Comparison of ENCODE assay signal across 23 mouse cellular contexts in genomic region chr5:140806939-140807338, GRCm38 (mm10). TPM values are rescaled to one million over a fixed set of nuclear protein-coding genes. Genes with fewer than 3 reads are reported as not detected.
DNase-seq lines count a peak whose midpoint lies in the region; ATAC-seq and TF ChIP-seq lines count a peak whose summit lies in the region.
"Had no signal": no experiment of that assay in that cellular context is flagged by ENCODE, and none has a peak within 500 bp of the region (broad histone marks: within the 10 kb centered on the region; RNA-seq: fewer than 3 reads in every experiment).

No protein-coding gene starts in this region.

- peak overlapping the region; percentile 10; the same call in 1 of the 2 replicates for H3K27ac ChIP-seq in liver, adult 2 months (replicated peaks; ENCODE audit: insufficient read depth, low read depth, low read length)
- no peak overlapping the region for H3K27ac ChIP-seq in liver, embryonic 15.5 days (replicated peaks)
- peak overlapping the region; percentile 36; the same call in 1 of the 2 replicates for H3K27ac ChIP-seq in stomach, embryonic 16.5 days (ENCODE audit: low read length)
- no peak overlapping the region for H3K27ac ChIP-seq in hindbrain, embryonic 10.5 days
- H3K27ac ChIP-seq: limb, embryonic 10.5 days had no signal

- H3K79me2 ChIP-seq in liver, adult 2 months (ENCODE audit: control insufficient read depth, insufficient read depth, low read length) = peaks cover 58% of the 10 kb centered on the region

- DNase-seq in liver, adult 2 months (ENCODE audit: extremely low read depth, low read depth, low spot score) = no peak
- DNase-seq in liver = no peak
- no peak for DNase-seq in hindbrain, embryonic 10.5 days (ENCODE audit: low spot score)
- no peak for DNase-seq in left cerebral cortex, postnatal 4 days
- DNase-seq: adrenal gland, adult 8-10 months; cerebellum, adult 2 months; cerebellum, postnatal 36 days; gastrocnemius, adult 2 months; kidney, adult 18-20 months; kidney, postnatal 4 days; lung, adult 18-20 months; lung, postnatal 10 days; right cerebral cortex, postnatal 14 days; thymus, postnatal 25 days had no signal

- WGBS in liver, adult 2 months = 43% methylated on average over 2 of the region's 2 CpGs
- WGBS in liver, embryonic 15.5 days (ENCODE audit: insufficient replicate concordance) = 44% methylated on average over 2 of the region's 2 CpGs
- 44% methylated on average over 2 of the region's 2 CpGs for WGBS in stomach, embryonic 16.5 days
- WGBS in hindbrain, embryonic 10.5 days = 58% methylated on average over 2 of the region's 2 CpGs

- no peaks in the 10 kb centered on the region for H3K9me3 ChIP-seq in liver, embryonic 15.5 days (replicated peaks)
- no peaks in the 10 kb centered on the region for H3K9me3 ChIP-seq in stomach, embryonic 16.5 days (replicated peaks; ENCODE audit: control insufficient read depth, low read length)
- no peaks in the 10 kb centered on the region for H3K9me3 ChIP-seq in hindbrain, embryonic 10.5 days
- H3K9me3 ChIP-seq: limb, embryonic 10.5 days; megakaryocyte, embryonic 14.5 days had no signal

- H3K4me3 ChIP-seq in liver, adult 2 months (ENCODE audit: insufficient read depth, low read depth, low read length) = no peak overlapping the region
- H3K4me3 ChIP-seq in liver, embryonic 15.5 days (replicated peaks) = no peak overlapping the region
- H3K4me3 ChIP-seq in stomach, embryonic 16.5 days (replicated peaks; ENCODE audit: low read length) = no peak overlapping the region
- H3K4me3 ChIP-seq in hindbrain, embryonic 10.5 days = no peak overlapping the region
- H3K4me3 ChIP-seq: gastrocnemius, adult 2 months; limb, embryonic 10.5 days; megakaryocyte, embryonic 14.5 days had no signal

- peaks cover 26% of the 10 kb centered on the region for H3K4me1 ChIP-seq in liver, adult 2 months (ENCODE audit: control insufficient read depth, insufficient read depth, low read length)
- H3K4me1 ChIP-seq in liver, embryonic 15.5 days (replicated peaks) = peaks cover 50% of the 10 kb centered on the region
- peaks cover 8% of the 10 kb centered on the region for H3K4me1 ChIP-seq in stomach, embryonic 16.5 days (ENCODE audit: control insufficient read depth, insufficient read depth, low read length)
- H3K4me1 ChIP-seq in hindbrain, embryonic 10.5 days (replicated peaks) = peaks cover 25% of the 10 kb centered on the region

- H3K27me3 ChIP-seq in liver, adult 2 months (ENCODE audit: control insufficient read depth, insufficient read depth, low read length) = no peaks in the 10 kb centered on the region
- no peaks in the 10 kb centered on the region for H3K27me3 ChIP-seq in liver, embryonic 15.5 days
- no peaks in the 10 kb centered on the region for H3K27me3 ChIP-seq in stomach, embryonic 16.5 days (ENCODE audit: control insufficient read depth, insufficient read depth, low read length)
- H3K27me3 ChIP-seq in hindbrain, embryonic 10.5 days (ENCODE audit: insufficient read depth, poor library complexity, severe bottlenecking) = no peaks in the 10 kb centered on the region
- H3K27me3 ChIP-seq: megakaryocyte, embryonic 14.5 days; Patski had no signal

- no peak for TF ChIP-seq CTCF in liver, adult 2 months (IDR thresholded peaks at IDR 0.05; ENCODE audit: low read depth, low read length)

- no peak overlapping the region for H3K4me2 ChIP-seq in liver, embryonic 15.5 days
- H3K4me2 ChIP-seq in stomach, embryonic 16.5 days (ENCODE audit: low read depth, low read length) = no peak overlapping the region
- H3K4me2 ChIP-seq: heart, embryonic 11.5 days had no signal

- intact Hi-C loops in left cerebral cortex, postnatal 4 days (cut with DNase I) = no loop called here

- H3K9ac ChIP-seq in liver, adult 2 months (ENCODE audit: low read depth, low read length) = no peak overlapping the region
- no peak overlapping the region for H3K9ac ChIP-seq in liver, embryonic 15.5 days
- no peak overlapping the region for H3K9ac ChIP-seq in stomach, embryonic 16.5 days (ENCODE audit: low read length)

- no peak for TF ChIP-seq POLR2A in liver, adult 2 months (IDR thresholded peaks at IDR 0.05; ENCODE audit: extremely low read depth, insufficient read depth, low read length)

- peaks cover 4% of the 10 kb centered on the region; the same call in 1 of the 2 replicates for H3K36me3 ChIP-seq in liver, adult 2 months (ENCODE audit: control insufficient read depth, insufficient read depth, low read length)
- no peaks in the 10 kb centered on the region; the same call in 1 of the 2 replicates for H3K36me3 ChIP-seq in liver, embryonic 15.5 days (replicated peaks)
- H3K36me3 ChIP-seq in stomach, embryonic 16.5 days (ENCODE audit: control insufficient read depth, insufficient read depth, low read length) = no peaks in the 10 kb centered on the region
- H3K36me3 ChIP-seq in hindbrain, embryonic 10.5 days = no peaks in the 10 kb centered on the region; the same call in 1 of the 2 replicates
- H3K36me3 ChIP-seq: limb, embryonic 10.5 days had no signal

- 0 out of 2 replicates have a peak, but pooled peaks have one; percentile 34 for ATAC-seq in erythroblast, adult 5-6 weeks (replicated peaks; ENCODE audit: low FRiP score, poor library complexity, severe bottlenecking)
- ATAC-seq in liver, embryonic 15.5 days (ENCODE audit: insufficient read depth) = peak; percentile 68
- ATAC-seq in stomach, embryonic 16.5 days (ENCODE audit: insufficient read depth, low FRiP score) = no peak
- ATAC-seq: forebrain, embryonic 14.5 days; hindbrain, embryonic 16.5 days; Patski had no signal

RNA-seq across cellular contexts. Expression of gene Gna12, which starts 23.3 kb away (rescaled TPM):
- 43.1 and 56.9 TPM in 2 replicates for total RNA-seq in liver, adult 2 months (2014; rRNA removed)
- 85.1 and 88.2 TPM in 2 replicates for polyA plus RNA-seq in liver, adult 2 months (2012; rRNA removed)
- total RNA-seq in erythroblast, adult 5-6 weeks (2015; ENCODE audit: low replicate concordance) = 12.1 and 16.1 TPM in 2 replicates
- total RNA-seq in erythroblast, adult 5-6 weeks (2017; ENCODE audit: low replicate concordance) = 9.9 and 11.5 TPM in 2 replicates
- 14.1 and 18.9 TPM in 2 replicates for polyA plus RNA-seq in liver, embryonic 15.5 days (2015; fragmentation: Nextera tagmentation; extraction: Ambion mirVana)
- 6.9 and 7.2 TPM in 2 replicates for polyA plus RNA-seq in stomach, embryonic 16.5 days (2015; fragmentation: Nextera tagmentation; extraction: Ambion mirVana)
- polyA plus RNA-seq in hindbrain, embryonic 10.5 days (2016; fragmentation: Nextera tagmentation; extraction: Ambion mirVana) = 9.9 and 11.3 TPM in 2 replicates
- total RNA-seq in left cerebral cortex, postnatal 4 days (2021) = 10 to 100 TPM; 77.3 to 82.0 TPM

Comparison
In these comparisons a context has a peak if more than half of its experiments do, and no peak if none do; other contexts are left out.
1. H3K27ac ChIP-seq: peak in liver, adult 2 months (single experiment) and stomach, embryonic 16.5 days (single experiment); none in liver, embryonic 15.5 days (single experiment) and hindbrain, embryonic 10.5 days (single experiment).